Mouse (Mus musculus): ENCODE results near the gene Hebp1. TPM values are rescaled to one million over a fixed set of nuclear protein-coding genes. Genes with fewer than 3 reads are reported as not detected.

The Hebp1 gene
- polyA plus RNA-seq (2015; fragmentation: Nextera tagmentation; extraction: Ambion mirVana), result 2.6 and 2.8 TPM in 2 replicates

DNA sequence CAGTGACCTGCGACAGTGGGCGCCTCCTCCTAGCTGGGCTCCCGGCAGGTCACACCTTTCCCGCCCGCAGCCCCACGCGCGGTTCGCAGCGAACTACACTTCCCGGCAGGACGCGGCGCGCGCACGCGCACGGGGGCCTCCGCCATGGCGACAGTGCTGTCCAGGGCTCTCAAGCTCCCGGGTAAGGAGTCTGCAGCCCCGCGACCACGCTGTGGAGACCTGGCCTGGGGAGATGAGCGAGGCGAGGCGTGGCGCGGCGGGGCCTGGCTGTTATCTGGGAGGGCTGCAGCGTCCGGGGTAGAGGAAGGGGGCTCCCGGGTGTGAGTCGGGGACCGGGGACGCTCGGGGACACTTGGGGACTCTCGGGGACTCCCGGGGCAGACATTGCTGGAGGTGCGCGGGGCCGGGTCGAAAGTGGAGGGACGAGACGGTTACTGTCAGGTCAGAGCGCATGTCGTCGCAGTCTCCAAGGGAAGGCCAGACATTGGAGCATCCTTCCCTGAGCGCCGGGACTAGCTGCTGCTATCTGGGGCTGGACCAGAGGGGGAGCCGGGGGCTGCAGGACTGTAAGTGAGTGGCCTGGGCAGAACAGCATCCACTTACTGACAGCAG, at the start of gene Hebp1, which contains the start of gene Fam234b:
Gene Hebp1 (minus strand): TSS at position 102 of the 612 bp plus-strand sequence.
Gene Fam234b (plus strand): TSS at position 57 of the 612 bp plus-strand sequence.
- Histone ChIP-seq H3K9me3 (no peaks in the 10 kb centered on the region), H3K9ac (replicated peaks) (peak within 1 kb of the TSS; percentile 89), H3K4me3 (peak within 1 kb of the TSS; percentile 82), H3K27me3 (no peaks in the 10 kb centered on the region), H3K27ac (replicated peaks) (peak within 1 kb of the TSS; percentile 64), H3K4me1 (peaks cover 21% of the 10 kb centered on the region), H3K4me2 (replicated peaks) (peak within 1 kb of the TSS; percentile 92), H3K36me3 (no peaks in the 10 kb centered on the region)
- WGBS, result under 1% methylated on average over 52 of the region's 52 CpGs
- peak; percentile 94 for ATAC-seq (replicated peaks)

GRCm38 (mm10) chr6:135245586-135245985, 47.8 kb upstream of the Hebp1 start:
- WGBS, result 49% methylated on average over 8 of the region's 8 CpGs
- no peaks in the 10 kb centered on the region for H3K9me3 ChIP-seq
- no peak overlapping the region for H3K4me3 ChIP-seq
- H3K27me3 ChIP-seq, result no peaks in the 10 kb centered on the region
- H3K4me2 ChIP-seq (replicated peaks), result no peak overlapping the region
- H3K27ac ChIP-seq (replicated peaks), result no peak overlapping the region
- peaks cover 10% of the 10 kb centered on the region for H3K4me1 ChIP-seq
- ATAC-seq (replicated peaks), result no peak
- H3K9ac ChIP-seq (replicated peaks), result no peak overlapping the region
- no peaks in the 10 kb centered on the region for H3K36me3 ChIP-seq

GRCm38 (mm10) chr6:135240361-135240760, 42.5 kb upstream of the Hebp1 start:
- Histone ChIP-seq H3K4me1 (no peaks in the 10 kb centered on the region), H3K9me3 (no peaks in the 10 kb centered on the region), H3K4me3 (no peak overlapping the region), H3K27ac (replicated peaks) (no peak overlapping the region), H3K4me2 (replicated peaks) (no peak overlapping the region), H3K36me3 (no peaks in the 10 kb centered on the region), H3K9ac (replicated peaks) (no peak overlapping the region), H3K27me3 (no peaks in the 10 kb centered on the region)
- ATAC-seq (replicated peaks), result no peak
- WGBS, result 95% methylated on average over 8 of the region's 8 CpGs

DNA sequence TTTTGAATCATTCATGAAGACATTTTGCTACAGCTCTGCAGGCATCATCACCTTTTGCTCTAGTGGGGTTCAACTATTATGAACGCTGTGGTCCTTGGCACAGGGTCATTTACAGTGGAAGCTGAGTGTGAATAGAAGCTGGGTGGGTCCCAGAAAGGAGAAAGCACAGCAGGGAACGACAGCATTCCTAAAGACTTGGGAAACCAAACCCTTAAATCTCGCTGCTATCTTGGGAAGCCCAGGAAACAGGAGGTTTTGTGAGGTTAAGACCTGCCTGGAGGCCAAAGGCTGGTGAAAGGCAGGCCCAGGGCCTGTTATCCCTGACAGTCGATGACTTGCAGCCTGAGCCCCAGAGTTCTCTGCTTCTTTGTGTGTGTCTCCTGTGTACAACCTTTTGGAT, 40.4 kb upstream of the Hebp1 start:
- 49% methylated on average over 4 of the region's 4 CpGs for WGBS
- Histone ChIP-seq H3K36me3 (peaks cover 15% of the 10 kb centered on the region), H3K27me3 (no peaks in the 10 kb centered on the region)

DNA sequence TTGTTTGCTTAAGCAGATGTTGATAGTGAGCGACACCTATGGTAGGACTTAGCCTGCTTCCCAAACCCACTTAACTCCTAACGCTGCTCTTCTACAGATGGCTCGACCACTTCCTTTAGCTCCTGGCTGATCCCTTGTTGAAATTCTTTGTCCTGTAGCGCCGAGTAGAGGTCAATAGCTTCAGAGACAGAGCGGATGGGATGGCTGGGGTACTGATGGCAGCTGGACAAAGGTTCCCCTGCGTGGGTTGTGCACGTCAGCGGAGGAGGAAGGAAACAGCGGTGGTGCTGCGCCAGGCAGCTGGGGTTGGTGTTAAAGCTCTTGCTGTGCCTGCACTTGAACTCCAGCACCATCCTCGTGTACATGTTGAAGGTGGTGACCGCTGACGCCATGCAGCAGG, 39.5 kb upstream of the Hebp1 start:
- Histone ChIP-seq H3K36me3 (peaks cover 18% of the 10 kb centered on the region), H3K4me1 (no peaks in the 10 kb centered on the region), H3K4me3 (no peak overlapping the region), H3K27ac (replicated peaks) (no peak overlapping the region), H3K27me3 (no peaks in the 10 kb centered on the region), H3K9me3 (no peaks in the 10 kb centered on the region), H3K4me2 (replicated peaks) (no peak overlapping the region), H3K9ac (replicated peaks) (no peak overlapping the region)
- 78% methylated on average over 14 of the region's 14 CpGs for WGBS
- ATAC-seq (replicated peaks), result no peak

More for the DNA sequence above, 40.4 kb upstream of the Hebp1 start:
- H3K4me1 ChIP-seq, result no peaks in the 10 kb centered on the region
- no peak overlapping the region for H3K4me3 ChIP-seq
- ATAC-seq (replicated peaks), result no peak
- H3K9ac ChIP-seq (replicated peaks), result no peak overlapping the region
- H3K4me2 ChIP-seq (replicated peaks), result no peak overlapping the region
- H3K27ac ChIP-seq (replicated peaks), result no peak overlapping the region
- no peaks in the 10 kb centered on the region for H3K9me3 ChIP-seq

- peaks cover 20% of the 10 kb centered on the region for H3K36me3 ChIP-seq
- no peaks in the 10 kb centered on the region for H3K4me1 ChIP-seq
- 93% methylated on average over 3 of the region's 3 CpGs for WGBS
- no peaks in the 10 kb centered on the region for H3K27me3 ChIP-seq
- no peak overlapping the region for H3K9ac ChIP-seq (replicated peaks)
- H3K9me3 ChIP-seq, result no peaks in the 10 kb centered on the region
- ATAC-seq (replicated peaks), result no peak
- no peak overlapping the region for H3K27ac ChIP-seq (replicated peaks)
- H3K4me2 ChIP-seq (replicated peaks), result no peak overlapping the region
- H3K4me3 ChIP-seq, result no peak overlapping the region
These were observed 38.8 kb upstream of the Hebp1 start for GRCm38 (mm10) chr6:135236576-135236975.

DNA sequence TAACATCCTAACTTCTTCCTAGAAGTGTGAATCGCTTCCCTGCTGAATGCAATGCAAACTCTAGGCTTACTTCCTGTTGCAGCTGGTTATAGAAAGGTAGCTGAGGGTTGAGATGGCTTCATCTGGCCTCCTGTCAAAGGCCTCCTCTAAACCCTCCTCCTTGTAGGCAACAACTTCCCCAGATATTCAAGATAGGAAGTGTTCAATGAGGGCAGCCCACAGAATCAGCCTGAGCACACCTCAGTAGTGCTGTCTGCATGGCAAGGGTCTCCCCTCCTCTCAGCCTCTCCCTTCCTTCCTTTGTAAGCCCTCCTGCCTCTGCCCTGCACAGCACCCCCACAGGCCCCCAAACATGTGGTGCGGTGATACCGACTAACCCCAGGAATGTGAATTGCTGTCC, 37.9 kb upstream of the Hebp1 start:
- no peak overlapping the region for H3K9ac ChIP-seq (replicated peaks)
- H3K4me2 ChIP-seq (replicated peaks), result no peak overlapping the region
- no peaks in the 10 kb centered on the region for H3K4me1 ChIP-seq
- H3K27me3 ChIP-seq, result no peaks in the 10 kb centered on the region
- no peak for ATAC-seq (replicated peaks)
- H3K27ac ChIP-seq (replicated peaks), result no peak overlapping the region
- H3K4me3 ChIP-seq, result no peak overlapping the region
- peaks cover 22% of the 10 kb centered on the region for H3K36me3 ChIP-seq
- H3K9me3 ChIP-seq, result no peaks in the 10 kb centered on the region
- WGBS, result 93% methylated on average over 3 of the region's 3 CpGs

GRCm38 (mm10) chr6:135232443-135233182, 34.8 kb upstream of the Hebp1 start:
- no peak overlapping the region for H3K9ac ChIP-seq (replicated peaks)
- H3K4me3 ChIP-seq, result no peak overlapping the region
- H3K27me3 ChIP-seq, result no peaks in the 10 kb centered on the region
- no peaks in the 10 kb centered on the region for H3K4me1 ChIP-seq
- no peak for ATAC-seq (replicated peaks)
- 75% methylated on average over 12 of the region's 12 CpGs for WGBS
- peaks cover 30% of the 10 kb centered on the region for H3K36me3 ChIP-seq
- no peak overlapping the region for H3K4me2 ChIP-seq (replicated peaks)
- H3K27ac ChIP-seq (replicated peaks), result no peak overlapping the region
- no peaks in the 10 kb centered on the region for H3K9me3 ChIP-seq

GRCm38 (mm10) chr6:135230586-135230985, 32.8 kb upstream of the Hebp1 start:
- ATAC-seq (replicated peaks), result no peak
- H3K27me3 ChIP-seq, result no peaks in the 10 kb centered on the region
- peaks cover 40% of the 10 kb centered on the region for H3K36me3 ChIP-seq
- no peak overlapping the region for H3K27ac ChIP-seq (replicated peaks)
- H3K9ac ChIP-seq (replicated peaks), result no peak overlapping the region
- whole genome bisulfite sequencing, result 88% methylated on average over 6 of the region's 6 CpGs
- no peaks in the 10 kb centered on the region for H3K9me3 ChIP-seq
- no peak overlapping the region for H3K4me3 ChIP-seq
- H3K4me1 ChIP-seq, result no peaks in the 10 kb centered on the region
- H3K4me2 ChIP-seq (replicated peaks), result no peak overlapping the region

- no peaks in the 10 kb centered on the region for H3K27me3 ChIP-seq
- H3K9ac ChIP-seq (replicated peaks), result no peak overlapping the region
- H3K36me3 ChIP-seq, result peaks cover 33% of the 10 kb centered on the region
- H3K9me3 ChIP-seq, result no peaks in the 10 kb centered on the region
- H3K27ac ChIP-seq (replicated peaks), result no peak overlapping the region
- ATAC-seq (replicated peaks), result no peak
- no peak overlapping the region for H3K4me3 ChIP-seq
- no peak overlapping the region for H3K4me2 ChIP-seq (replicated peaks)
- whole genome bisulfite sequencing, result 37% methylated on average over 10 of the region's 10 CpGs
- H3K4me1 ChIP-seq, result peaks cover 3% of the 10 kb centered on the region
These were observed 30.7 kb upstream of the Hebp1 start for GRCm38 (mm10) chr6:135228465-135228941.

GRCm38 (mm10) chr6:135223786-135224416, 26.1 kb upstream of the Hebp1 start:
- Histone ChIP-seq H3K4me2 (replicated peaks) (no peak overlapping the region), H3K9ac (replicated peaks) (no peak overlapping the region), H3K4me1 (peaks cover 7% of the 10 kb centered on the region), H3K4me3 (no peak overlapping the region), H3K36me3 (peaks cover 29% of the 10 kb centered on the region), H3K9me3 (no peaks in the 10 kb centered on the region), H3K27me3 (no peaks in the 10 kb centered on the region), H3K27ac (replicated peaks) (peak overlapping the region; percentile 54)
- 60% methylated on average over 6 of the region's 6 CpGs for WGBS
- peak; percentile 84 for ATAC-seq (replicated peaks)

DNA sequence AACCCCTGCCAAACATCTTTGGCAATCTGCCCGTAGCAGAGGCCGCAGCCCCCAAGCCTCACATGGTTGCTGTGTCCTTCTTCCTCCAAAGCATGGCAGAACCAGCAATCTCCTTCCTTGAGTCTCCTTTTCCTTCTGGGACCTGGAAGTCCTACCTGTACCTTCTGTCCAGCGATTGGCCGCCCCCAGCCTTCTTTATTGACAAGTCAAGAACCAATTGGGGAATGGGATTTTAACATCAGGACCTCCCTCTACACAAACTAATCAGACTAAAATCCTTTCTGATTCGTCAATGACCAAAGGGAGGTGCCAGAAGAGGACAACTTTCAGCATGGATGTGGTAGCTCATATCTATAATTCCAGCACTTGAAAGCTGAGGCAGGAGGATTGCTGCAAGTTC, 22.1 kb upstream of the Hebp1 start:
- Histone ChIP-seq H3K4me3 (no peak overlapping the region), H3K36me3 (peaks cover 15% of the 10 kb centered on the region), H3K27me3 (no peaks in the 10 kb centered on the region), H3K4me1 (peaks cover 7% of the 10 kb centered on the region), H3K9ac (replicated peaks) (no peak overlapping the region), H3K9me3 (no peaks in the 10 kb centered on the region), H3K27ac (replicated peaks) (no peak overlapping the region), H3K4me2 (replicated peaks) (no peak overlapping the region)
- 87% methylated on average over 5 of the region's 5 CpGs for WGBS
- ATAC-seq (replicated peaks), result no peak
